ENCODE assay signal across 14 mouse cellular contexts in the genomic region with DNA sequence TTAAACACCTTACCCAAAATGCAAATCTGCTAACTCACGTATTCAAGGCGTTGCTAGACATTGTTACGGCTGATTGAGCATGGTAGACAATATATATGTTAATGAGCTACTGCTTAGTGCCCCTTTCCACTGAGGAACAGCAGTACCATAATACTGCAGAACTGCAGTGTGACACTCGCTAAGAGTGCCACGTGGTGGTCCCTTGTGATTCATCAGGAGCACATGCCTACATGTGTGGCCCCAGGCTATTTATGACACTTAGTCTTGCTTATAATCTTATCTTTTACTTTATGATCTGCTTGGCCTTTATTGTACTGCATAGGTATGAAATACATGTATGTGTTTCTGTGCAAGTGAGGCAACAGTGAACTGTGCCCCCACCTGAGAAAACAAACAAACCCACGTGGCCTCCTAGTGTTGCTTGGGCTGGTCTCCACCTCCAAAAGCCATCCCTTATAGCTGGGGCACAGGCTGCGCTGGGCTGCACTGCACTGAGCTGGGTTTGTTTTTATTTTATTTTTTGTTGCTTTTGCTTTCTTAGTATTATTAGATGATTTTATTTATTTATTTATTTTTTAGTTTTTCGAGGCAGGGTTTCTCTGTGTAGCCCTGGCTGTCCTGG. TPM values are rescaled to one million over a fixed set of nuclear protein-coding genes. Genes with fewer than 3 reads are reported as not detected.
DNase-seq lines count a peak whose midpoint lies in the region; ATAC-seq and TF ChIP-seq lines count a peak whose summit lies in the region.
"Had no signal": no experiment of that assay in that cellular context is flagged by ENCODE, and none has a peak within 500 bp of the region (broad histone marks: within the 10 kb centered on the region; RNA-seq: fewer than 3 reads in every experiment).

No protein-coding gene starts in this region.

- no peak overlapping the region for H3K9ac ChIP-seq in heart, embryonic 14.5 days (ENCODE audit: low read length)
- H3K9ac ChIP-seq in liver, embryonic 16.5 days (ENCODE audit: low read depth, low read length): no peak overlapping the region
- no peak overlapping the region for H3K9ac ChIP-seq in intestine, embryonic 14.5 days (ENCODE audit: low read length)
- no peak overlapping the region for H3K9ac ChIP-seq in intestine, postnatal 0 days (ENCODE audit: low read depth, low read length)
- H3K9ac ChIP-seq: embryonic facial prominence, embryonic 15.5 days; liver, embryonic 13.5 days had no signal

- ATAC-seq in heart, embryonic 14.5 days (ENCODE audit: insufficient number of reproducible peaks, insufficient read depth, low FRiP score, low read depth): no peak
- peak; percentile 60; the same call in 1 of the 2 replicates for ATAC-seq in liver, embryonic 16.5 days (ENCODE audit: low read depth)
- ATAC-seq in intestine, embryonic 14.5 days (replicated peaks; ENCODE audit: low FRiP score, low TSS enrichment, low read depth): no peak
- ATAC-seq in intestine, postnatal 0 days: peak; percentile 97
- ATAC-seq: activated CD4-positive, CD25-positive, alpha-beta regulatory T cell, adult 4 months had no signal

- no peaks in the 10 kb centered on the region for H3K27me3 ChIP-seq in heart, embryonic 14.5 days (ENCODE audit: control insufficient read depth, insufficient read depth, low read length)
- no peaks in the 10 kb centered on the region for H3K27me3 ChIP-seq in liver, embryonic 16.5 days (ENCODE audit: control insufficient read depth, insufficient read depth, low read depth, low read length)
- H3K27me3 ChIP-seq in intestine, embryonic 14.5 days (replicated peaks; ENCODE audit: control insufficient read depth, insufficient read depth, low read length): no peaks in the 10 kb centered on the region
- H3K27me3 ChIP-seq in intestine, postnatal 0 days (replicated peaks; ENCODE audit: control insufficient read depth, insufficient read depth, low read length): no peaks in the 10 kb centered on the region
- H3K27me3 ChIP-seq: embryonic facial prominence, embryonic 15.5 days; liver, embryonic 13.5 days had no signal

- peaks cover 12 to 28% of the 10 kb centered on the region in 2 experiments for H3K4me1 ChIP-seq in heart, embryonic 14.5 days (ENCODE audit: control insufficient read depth in 2 of 2, insufficient read depth in 2 of 2, low read length in 2 of 2)
- peaks cover 17% of the 10 kb centered on the region for H3K4me1 ChIP-seq in liver, embryonic 16.5 days (ENCODE audit: control insufficient read depth, low read depth, low read length)
- H3K4me1 ChIP-seq in intestine, embryonic 14.5 days (replicated peaks; ENCODE audit: control insufficient read depth, insufficient read depth, low read length): no peaks in the 10 kb centered on the region
- H3K4me1 ChIP-seq in intestine, postnatal 0 days (replicated peaks; ENCODE audit: control insufficient read depth, insufficient read depth, low read length): no peaks in the 10 kb centered on the region
- H3K4me1 ChIP-seq: embryonic facial prominence, embryonic 15.5 days had no signal

- no peak overlapping the region for H3K4me3 ChIP-seq in heart, embryonic 14.5 days (ENCODE audit: control insufficient read depth in 1 of 2, insufficient read depth in 1 of 2, low read depth in 1 of 2, low read length in 2 of 2)
- H3K4me3 ChIP-seq in liver, embryonic 16.5 days (ENCODE audit: low read depth, low read length): no peak overlapping the region
- H3K4me3 ChIP-seq in intestine, embryonic 14.5 days (ENCODE audit: low read depth, low read length): no peak overlapping the region
- H3K4me3 ChIP-seq in intestine, postnatal 0 days (ENCODE audit: low read depth, low read length): no peak overlapping the region
- H3K4me3 ChIP-seq: embryonic facial prominence, embryonic 15.5 days; liver, embryonic 13.5 days had no signal

- no peak for DNase-seq in heart, postnatal 14 days
- no peak for DNase-seq in liver
- DNase-seq in intestine, embryonic 14.5 days (ENCODE audit: low spot score): peak; percentile 36
- no peak for DNase-seq in spleen, adult 12 weeks (ENCODE audit: low spot score)
- DNase-seq: cerebellum, adult 11-12 months; kidney, postnatal 14 days; layer of hippocampus, adult 9-11 months; liver, embryonic 13.5 days; right cerebral cortex, postnatal 4 days had no signal

- H3K9me3 ChIP-seq in heart, embryonic 14.5 days (ENCODE audit: control insufficient read depth, low read length): no peaks in the 10 kb centered on the region
- H3K9me3 ChIP-seq in liver, embryonic 16.5 days (replicated peaks; ENCODE audit: control insufficient read depth, low read length): no peaks in the 10 kb centered on the region
- H3K9me3 ChIP-seq in intestine, embryonic 14.5 days (ENCODE audit: control insufficient read depth, low read length): no peaks in the 10 kb centered on the region
- H3K9me3 ChIP-seq in intestine, postnatal 0 days (ENCODE audit: control insufficient read depth): no peaks in the 10 kb centered on the region
- H3K9me3 ChIP-seq: embryonic facial prominence, embryonic 15.5 days; liver, embryonic 13.5 days had no signal

- H3K36me3 ChIP-seq in heart, embryonic 14.5 days (ENCODE audit: control insufficient read depth, insufficient read depth, low read length): peaks cover 11% of the 10 kb centered on the region
- peaks cover 13% of the 10 kb centered on the region for H3K36me3 ChIP-seq in liver, embryonic 16.5 days (ENCODE audit: control insufficient read depth, insufficient read depth)
- peaks cover 19% of the 10 kb centered on the region for H3K36me3 ChIP-seq in intestine, embryonic 14.5 days (ENCODE audit: control insufficient read depth, insufficient read depth, low read length)
- 0 out of 2 replicates have a peak, but pooled peaks cover 10% of the 10 kb centered on the region for H3K36me3 ChIP-seq in intestine, postnatal 0 days (ENCODE audit: control insufficient read depth, insufficient read depth)

- WGBS in heart, embryonic 14.5 days: 83% methylated on average over 8 of the region's 8 CpGs
- WGBS in liver, embryonic 16.5 days (ENCODE audit: insufficient replicate concordance): 81% methylated on average over 8 of the region's 8 CpGs
- WGBS in intestine, embryonic 14.5 days: 88% methylated on average over 8 of the region's 8 CpGs
- WGBS in intestine, postnatal 0 days: 62% methylated on average over 8 of the region's 8 CpGs

- H3K4me2 ChIP-seq in heart, embryonic 14.5 days (ENCODE audit: low read length): 0 out of 2 replicates have a peak overlapping the region, but pooled peaks have one; percentile 26
- H3K4me2 ChIP-seq in liver, embryonic 16.5 days (ENCODE audit: low read depth, low read length): no peak overlapping the region
- H3K4me2 ChIP-seq in intestine, embryonic 14.5 days (ENCODE audit: low read length): no peak overlapping the region
- no peak overlapping the region for H3K4me2 ChIP-seq in intestine, postnatal 0 days (replicated peaks; ENCODE audit: low read depth)
- H3K4me2 ChIP-seq: embryonic facial prominence, embryonic 15.5 days; liver, embryonic 13.5 days had no signal

- TF ChIP-seq CTCF in intestine, postnatal 0 days (IDR thresholded peaks at IDR 0.05; ENCODE audit: low read depth): no peak

- intact Hi-C loops in heart, postnatal 14 days (cut with DNase I): no loop called here

- peak overlapping the region in 1 of 2 experiments; percentile 77; a peak in 2 of 4 replicates for H3K27ac ChIP-seq in heart, embryonic 14.5 days (replicated peaks in 1 of 2; ENCODE audit: control insufficient read depth in 1 of 2, insufficient read depth in 1 of 2, low read depth in 2 of 2, low read length in 2 of 2)
- no peak overlapping the region for H3K27ac ChIP-seq in liver, embryonic 16.5 days (ENCODE audit: low read length)
- no peak overlapping the region for H3K27ac ChIP-seq in intestine, embryonic 14.5 days (ENCODE audit: low read depth)
- H3K27ac ChIP-seq in intestine, postnatal 0 days (ENCODE audit: low read depth, low read length): no peak overlapping the region
- H3K27ac ChIP-seq: embryonic facial prominence, embryonic 15.5 days; liver, embryonic 13.5 days had no signal

RNA-seq across cellular contexts. Expression of a gene that starts 17.5 kb away (rescaled TPM):
- 6.4 and 8.8 TPM in 2 replicates for polyA plus RNA-seq in heart, embryonic 14.5 days (2014; fragmentation: Nextera tagmentation; extraction: Ambion mirVana)
- total RNA-seq in heart, postnatal 14 days (2021): 1 to 10 TPM; 2.9 to 3.0 TPM
- polyA plus RNA-seq in liver, embryonic 16.5 days (2015; fragmentation: Nextera tagmentation; extraction: Ambion mirVana): 16.1 and 17.2 TPM in 2 replicates
- polyA plus RNA-seq in intestine, embryonic 14.5 days (2014; fragmentation: Nextera tagmentation; extraction: Ambion mirVana): 19.9 and 20.0 TPM in 2 replicates
- 8.0 and 9.5 TPM in 2 replicates for polyA plus RNA-seq in intestine, postnatal 0 days (2015; fragmentation: Nextera tagmentation; extraction: Ambion mirVana)

RNA-seq across cellular contexts. Expression of a gene that starts 18.5 kb away (rescaled TPM):
- 15.7 and 20.1 TPM in 2 replicates for polyA plus RNA-seq in heart, embryonic 14.5 days (2014; fragmentation: Nextera tagmentation; extraction: Ambion mirVana)
- 10 to 100 TPM; 56.2 to 61.5 TPM for total RNA-seq in heart, postnatal 14 days (2021)
- 4.4 and 4.6 TPM in 2 replicates for polyA plus RNA-seq in liver, embryonic 16.5 days (2015; fragmentation: Nextera tagmentation; extraction: Ambion mirVana)
- polyA plus RNA-seq in intestine, embryonic 14.5 days (2014; fragmentation: Nextera tagmentation; extraction: Ambion mirVana): 18.5 and 18.6 TPM in 2 replicates
- 20.4 and 22.0 TPM in 2 replicates for polyA plus RNA-seq in intestine, postnatal 0 days (2015; fragmentation: Nextera tagmentation; extraction: Ambion mirVana)

Comparison
In these comparisons a context has a peak if more than half of its experiments do, and no peak if none do; other contexts are left out.
1. ATAC-seq: peak in liver, embryonic 16.5 days (single experiment) and intestine, postnatal 0 days (single experiment); none in heart, embryonic 14.5 days (single experiment) and intestine, embryonic 14.5 days (single experiment).